Mouse (Mus musculus) midbrain, postnatal 0 days (tissue): ENCODE measurements at regions not wholly inside any gene's neighbourhood (a gene's known extent, or its start where the extent isn't known, plus 50 kb on each side); places are given as distances from the start of the nearest gene placed in this dataset.

Experiments
- ATAC-seq: fragments of 200-750 bp; cut with Nextera tagmentation; 2 replicates; pipeline ENCODE4 v1.8.0; 2017; ENCODE audit warnings: moderate number of reproducible peaks, mild to moderate bottlenecking, moderate TSS enrichment, moderate library complexity; ENCODE audit not compliant: low FRiP score
- DNase-seq: peaks from one replicate; pipeline ENCODE4 v3.0.0-alpha.2; 2015; ENCODE audit warnings: low spot score
- H3K27ac ChIP-seq: fragments of 300-500 bp; sonication (generic); 2 replicates; pipeline ENCODE4 v1.5.1; 2014; ENCODE audit warnings: low read depth, mild to moderate bottlenecking, low read length, mixed read lengths
- H3K27me3 ChIP-seq: fragments of 300-500 bp; sonication (generic); 2 replicates; pipeline ENCODE4 v1.6.1; 2014; ENCODE audit warnings: low read length, control low read depth, mixed read lengths; ENCODE audit not compliant: insufficient read depth
- H3K36me3 ChIP-seq: fragments of 300-500 bp; sonication (generic); 2 replicates; pipeline ENCODE4 v1.6.1; 2014; ENCODE audit warnings: low read length, control low read depth, mixed read lengths; ENCODE audit not compliant: insufficient read depth
- H3K4me1 ChIP-seq: fragments of 300-500 bp; sonication (generic); 2 replicates; pipeline ENCODE4 v1.6.1; 2014; ENCODE audit warnings: mild to moderate bottlenecking, control low read depth, antibody characterized with exemption, low read length, mixed read lengths; ENCODE audit not compliant: insufficient read depth
- H3K4me2 ChIP-seq: fragments of 300-500 bp; sonication (generic); 2 replicates; pipeline ENCODE4 v1.6.1; 2014; ENCODE audit warnings: low read depth, mild to moderate bottlenecking, low read length, mixed read lengths; ENCODE audit not compliant: poor library complexity, severe bottlenecking
- H3K4me3 ChIP-seq: fragments of 300-500 bp; sonication (generic); 2 replicates; pipeline ENCODE4 v1.5.1; 2014; ENCODE audit warnings: low read depth, mild to moderate bottlenecking, low read length, moderate library complexity
- H3K9ac ChIP-seq: fragments of 300-500 bp; sonication (generic); replicated peaks from 2 replicates; pipeline ENCODE4 v1.6.1; 2014; ENCODE audit warnings: mild to moderate bottlenecking, low read length, moderate library complexity, mixed read lengths; ENCODE audit not compliant: poor library complexity, severe bottlenecking
- H3K9me3 ChIP-seq: fragments of 300-500 bp; sonication (generic); 2 replicates; pipeline ENCODE4 v1.6.1; 2016; ENCODE audit warnings: low read length, control low read depth
- CTCF ChIP-seq: IDR thresholded peaks from 2 replicates; pipeline ENCODE4 v1.5.1; 2016; ENCODE audit warnings: antibody characterized with exemption, mild to moderate bottlenecking
- WGBS: fragments of 180-500 bp; shearing (Covaris S2); extraction: QIAGEN DNeasy Blood & Tissue Kit; methylation state at CpG from one replicate; pipeline ENCODE4 v1.1.7; 2014; 5-methylcytosine and 5-hydroxymethylcytosine counted together

DNA sequence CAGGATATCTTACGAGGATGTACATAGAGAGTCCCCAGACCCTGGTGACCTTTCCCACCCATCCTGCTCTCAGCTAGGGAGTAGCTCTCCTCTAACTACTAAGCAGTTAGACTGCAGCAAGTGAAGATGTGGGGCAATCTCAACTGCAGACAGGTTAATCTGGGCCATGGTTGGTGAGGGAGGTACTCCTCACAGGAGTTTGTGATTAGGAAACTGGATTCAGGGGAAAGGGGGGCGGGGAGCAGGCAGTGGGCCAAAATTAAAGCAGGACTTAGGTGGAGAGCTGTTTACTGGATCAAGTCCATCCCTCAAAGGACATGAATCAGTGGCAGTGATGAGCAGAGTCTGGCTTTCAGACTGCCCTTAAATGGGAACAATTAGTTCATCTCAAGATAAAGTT lies 374.6 kb upstream of the Xrcc4 start:
- DNase-seq, result no peak
- Histone ChIP-seq H3K4me3 (no peak overlapping the region), H3K4me2 (no peak overlapping the region), H3K27me3 (no peaks in the 10 kb centered on the region), H3K36me3 (no peaks in the 10 kb centered on the region), H3K4me1 (no peaks in the 10 kb centered on the region), H3K9me3 (no peaks in the 10 kb centered on the region), H3K9ac (no peak overlapping the region), H3K27ac (no peak overlapping the region)
- no peak for TF ChIP-seq CTCF
- WGBS, result 87% methylated on average over 2 of the region's 2 CpGs
- no peak for ATAC-seq

DNA sequence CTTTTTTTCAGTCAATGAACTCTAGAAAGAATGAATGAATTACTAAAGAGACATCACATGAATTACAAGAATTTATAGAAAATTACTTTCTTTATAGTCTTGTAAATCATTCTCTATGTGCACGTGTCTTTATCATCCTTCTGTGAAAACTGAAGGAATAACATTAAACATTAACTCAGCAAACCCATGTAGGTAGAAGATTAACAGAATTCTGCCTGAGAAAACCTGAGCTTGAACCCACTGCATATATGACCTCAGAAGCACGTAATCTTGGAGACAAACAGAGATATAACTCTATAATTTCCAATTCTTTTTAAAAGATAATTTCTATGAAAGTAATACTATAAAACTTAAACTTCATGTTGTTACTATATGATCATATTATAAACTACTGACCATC lies 374.0 kb upstream of the Xrcc4 start:
- no peaks in the 10 kb centered on the region for H3K9me3 ChIP-seq
- H3K27ac ChIP-seq, result no peak overlapping the region
- no peak for TF ChIP-seq CTCF
- no peak overlapping the region for H3K4me2 ChIP-seq
- no peaks in the 10 kb centered on the region for H3K27me3 ChIP-seq
- WGBS, result 88% methylated on average over 2 of the region's 2 CpGs
- H3K4me3 ChIP-seq, result no peak overlapping the region
- H3K9ac ChIP-seq, result no peak overlapping the region
- no peak for DNase-seq
- H3K36me3 ChIP-seq, result no peaks in the 10 kb centered on the region
- no peaks in the 10 kb centered on the region for H3K4me1 ChIP-seq
- no peak for ATAC-seq

DNA sequence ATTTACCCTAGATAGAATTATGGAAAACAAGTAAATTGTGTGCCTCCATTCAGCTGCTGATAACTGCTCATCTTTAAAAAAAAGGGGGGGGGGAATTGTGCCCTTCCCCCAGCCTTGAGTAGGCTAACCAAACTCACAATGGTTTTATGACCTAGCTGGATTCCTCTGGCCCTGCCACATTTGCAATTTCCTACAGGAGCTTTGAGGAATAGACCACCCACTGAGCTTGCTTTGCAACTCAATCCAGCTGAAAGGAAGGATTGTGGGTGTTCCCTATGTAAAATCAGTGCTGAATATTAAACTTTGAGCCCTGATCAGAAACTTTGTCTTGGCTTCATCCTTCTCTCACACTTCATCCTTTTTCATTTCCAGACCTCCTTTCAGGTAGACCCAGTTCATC lies 365.2 kb upstream of the Xrcc4 start:
- DNase-seq (no peak), ATAC-seq (no peak)
- H3K4me3 ChIP-seq, result no peak overlapping the region
- TF ChIP-seq CTCF, result no peak
- H3K4me1 ChIP-seq, result no peaks in the 10 kb centered on the region
- no peaks in the 10 kb centered on the region for H3K36me3 ChIP-seq
- no peak overlapping the region for H3K4me2 ChIP-seq
- H3K9ac ChIP-seq, result no peak overlapping the region
- H3K27ac ChIP-seq, result no peak overlapping the region
- H3K27me3 ChIP-seq, result no peaks in the 10 kb centered on the region
- no peaks in the 10 kb centered on the region for H3K9me3 ChIP-seq

DNA sequence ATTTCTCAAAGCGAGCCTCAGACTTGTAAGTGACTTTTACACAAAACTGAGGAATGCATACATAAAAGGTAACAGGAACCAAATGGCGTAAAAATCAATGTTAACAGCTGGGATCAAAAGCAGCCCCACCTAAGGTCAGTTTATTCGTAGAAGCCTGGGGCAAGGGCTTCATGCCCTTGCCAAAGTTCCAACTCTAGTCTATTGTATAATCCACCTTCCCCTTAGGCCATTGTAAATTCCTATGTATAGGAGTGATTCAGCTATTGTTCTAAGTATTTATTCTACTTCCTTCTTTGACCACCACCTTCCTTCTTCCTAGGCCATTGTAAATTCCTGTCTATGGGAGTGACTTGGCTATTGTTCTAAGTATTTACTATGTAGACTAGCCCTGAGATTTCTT lies 337.5 kb upstream of the Xrcc4 start:
- Histone ChIP-seq H3K9ac (no peak overlapping the region), H3K4me1 (no peaks in the 10 kb centered on the region), H3K36me3 (no peaks in the 10 kb centered on the region), H3K27me3 (no peaks in the 10 kb centered on the region), H3K27ac (no peak overlapping the region), H3K4me2 (no peak overlapping the region), H3K9me3 (no peaks in the 10 kb centered on the region), H3K4me3 (no peak overlapping the region)
- 93% methylated on average over 3 of the region's 3 CpGs for WGBS
- no peak for TF ChIP-seq CTCF
- ATAC-seq (no peak), DNase-seq (no peak)

DNA sequence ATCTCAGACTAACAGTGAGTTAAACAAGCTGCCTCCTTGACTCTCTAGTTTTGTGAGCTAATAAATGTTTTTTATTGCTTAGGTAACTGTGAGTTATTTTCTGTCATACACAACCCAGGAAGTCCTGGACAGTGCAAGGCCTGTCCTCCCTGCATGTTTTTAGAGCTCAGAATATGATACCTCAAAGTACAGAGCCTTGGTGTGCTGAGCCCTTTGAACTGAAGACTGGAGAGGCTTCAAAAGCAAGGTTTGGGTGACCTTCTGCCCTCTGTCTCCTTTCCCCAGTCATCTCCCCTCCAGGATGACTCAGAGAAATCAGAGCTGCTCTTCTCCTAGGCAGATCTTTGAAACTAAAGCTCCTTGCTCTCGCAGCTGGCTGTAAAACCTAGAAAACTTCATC lies 336.0 kb upstream of the Xrcc4 start:
- no peak for TF ChIP-seq CTCF
- no peaks in the 10 kb centered on the region for H3K9me3 ChIP-seq
- no peaks in the 10 kb centered on the region for H3K4me1 ChIP-seq
- WGBS, result 76% methylated on average over 1 of the region's 1 CpGs
- no peaks in the 10 kb centered on the region for H3K36me3 ChIP-seq
- no peak overlapping the region for H3K4me2 ChIP-seq
- ATAC-seq, result no peak
- no peak for DNase-seq
- no peak overlapping the region for H3K4me3 ChIP-seq
- H3K27me3 ChIP-seq, result no peaks in the 10 kb centered on the region
- no peak overlapping the region for H3K9ac ChIP-seq
- no peak overlapping the region for H3K27ac ChIP-seq

DNA sequence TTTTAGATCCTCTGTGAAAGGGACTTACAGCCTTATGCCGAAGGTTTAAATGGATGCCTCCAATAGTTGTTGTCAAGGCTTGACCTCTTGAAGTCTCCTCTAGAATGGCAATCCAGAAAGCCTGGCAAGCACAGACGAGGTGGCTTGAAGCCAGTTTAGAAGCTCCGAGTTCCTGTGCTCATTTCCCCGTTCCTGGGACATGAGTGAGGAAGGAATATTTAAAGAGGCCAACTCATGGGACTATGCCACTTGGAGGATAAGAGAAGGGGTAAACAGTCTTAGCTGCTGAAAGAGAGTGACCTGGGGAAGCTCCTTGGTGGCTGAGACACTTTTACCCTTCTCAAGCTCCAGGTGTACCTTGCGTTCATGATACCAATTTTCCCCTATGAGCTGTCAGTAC lies 335.1 kb upstream of the Xrcc4 start:
- 93% methylated on average over 5 of the region's 5 CpGs for WGBS
- no peak for TF ChIP-seq CTCF
- Histone ChIP-seq H3K36me3 (no peaks in the 10 kb centered on the region), H3K4me3 (no peak overlapping the region), H3K27ac (no peak overlapping the region), H3K9ac (no peak overlapping the region), H3K27me3 (no peaks in the 10 kb centered on the region), H3K4me2 (no peak overlapping the region), H3K4me1 (no peaks in the 10 kb centered on the region), H3K9me3 (no peaks in the 10 kb centered on the region)
- no peak for DNase-seq
- no peak for ATAC-seq

DNA sequence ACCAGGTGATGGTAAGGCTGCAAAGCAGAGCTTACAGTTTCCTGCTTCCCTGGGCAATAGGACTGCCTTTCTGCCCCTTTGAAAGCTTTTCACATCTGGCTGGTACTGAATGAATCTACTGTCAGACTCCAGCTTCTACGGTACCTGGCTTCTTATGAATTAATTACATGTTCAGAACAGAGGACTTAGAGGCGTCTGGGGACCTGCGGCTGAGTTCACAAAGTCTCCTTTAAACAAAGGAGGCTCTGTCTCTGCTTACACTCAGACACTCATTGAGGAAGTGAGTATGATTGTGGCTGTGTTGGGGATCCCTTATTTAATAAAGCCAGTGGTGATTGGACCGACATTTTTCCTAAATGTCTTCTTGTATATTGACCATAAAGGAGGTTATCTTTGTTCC lies 331.6 kb upstream of the Xrcc4 start:
- H3K27ac ChIP-seq, result no peak overlapping the region
- H3K27me3 ChIP-seq, result no peaks in the 10 kb centered on the region
- peak; percentile 7 for DNase-seq
- H3K9me3 ChIP-seq, result no peaks in the 10 kb centered on the region
- no peak for ATAC-seq
- H3K4me2 ChIP-seq, result no peak overlapping the region
- 50% methylated on average over 4 of the region's 4 CpGs for WGBS
- no peaks in the 10 kb centered on the region for H3K36me3 ChIP-seq
- H3K9ac ChIP-seq, result no peak overlapping the region
- TF ChIP-seq CTCF, result no peak
- H3K4me1 ChIP-seq, result no peaks in the 10 kb centered on the region
- H3K4me3 ChIP-seq, result no peak overlapping the region
